Mouse (Mus musculus) embryo, embryonic 9.5 days (tissue): Measurements from ENCODE around the gene Kat7.

Experiments
- DNase-seq: peaks from one replicate; pipeline ENCODE4 v3.0.0-alpha.2; 2017; ENCODE audit errors: extremely low spot score

The Kat7 gene

GRCm38 (mm10) chr11:95310007-95310647 is at the start of gene Kat7:
Gene Kat7 (minus strand): TSS chr11:95310246.
- DNase-seq: peak; percentile 93

GRCm38 (mm10) chr11:95358263-95358662 is 48.2 kb upstream of the Kat7 start:
- no peak for DNase-seq

- no peak for DNase-seq
Measured at GRCm38 (mm10) chr11:95356469-95357273, 46.6 kb upstream of the Kat7 start.

- DNase-seq: no peak
Measured at GRCm38 (mm10) chr11:95356039-95356438, 46.0 kb upstream of the Kat7 start.

- no peak for DNase-seq
Measured at GRCm38 (mm10) chr11:95355661-95356011, 45.6 kb upstream of the Kat7 start.

GRCm38 (mm10) chr11:95354945-95355660 is 45.1 kb upstream of the Kat7 start:
- DNase-seq: no peak

- DNase-seq: no peak
Measured at GRCm38 (mm10) chr11:95354228-95354944, 44.3 kb upstream of the Kat7 start.

- no peak for DNase-seq
Measured at GRCm38 (mm10) chr11:95353226-95353625, 43.2 kb upstream of the Kat7 start.

GRCm38 (mm10) chr11:95352686-95353085 is 42.6 kb upstream of the Kat7 start:
- no peak for DNase-seq

GRCm38 (mm10) chr11:95350960-95351359 is 40.9 kb upstream of the Kat7 start:
- no peak for DNase-seq

GRCm38 (mm10) chr11:95350289-95350688 is 40.2 kb upstream of the Kat7 start:
- no peak for DNase-seq

GRCm38 (mm10) chr11:95344181-95344580 is 34.1 kb upstream of the Kat7 start:
- DNase-seq: no peak

- no peak for DNase-seq
Measured at GRCm38 (mm10) chr11:95343180-95343579, 33.1 kb upstream of the Kat7 start.

GRCm38 (mm10) chr11:95340664-95341063 is 30.6 kb upstream of the Kat7 start:
- DNase-seq: no peak

GRCm38 (mm10) chr11:95340259-95340658 is 30.2 kb upstream of the Kat7 start:
- no peak for DNase-seq

GRCm38 (mm10) chr11:95339471-95340021 is 29.5 kb upstream of the Kat7 start:
- peak; percentile 40 for DNase-seq

- no peak for DNase-seq
Measured at GRCm38 (mm10) chr11:95337846-95338342, 27.8 kb upstream of the Kat7 start.

- DNase-seq: peak; percentile 80
Measured at GRCm38 (mm10) chr11:95337129-95337813, 27.2 kb upstream of the Kat7 start.

GRCm38 (mm10) chr11:95336568-95337128 is 26.6 kb upstream of the Kat7 start, which contains the start of gene Fam117a:
Gene Fam117a (plus strand): TSS chr11:95337018.
- DNase-seq: peak; percentile 90

GRCm38 (mm10) chr11:95334448-95335060 is 24.5 kb upstream of the Kat7 start:
- DNase-seq: no peak
